Mouse (Mus musculus): ENCODE results near the gene Lrrfip1.

GRCm38 (mm10) chr1:90972911-90973573, 25.5 kb upstream of the Lrrfip1 start:
- TF ChIP-seq GATA1 (IDR thresholded peaks at IDR 0.05; ENCODE audit: borderline replicate concordance, low read length) (no peak), FLI1 (IDR thresholded peaks at IDR 0.05; ENCODE audit: low read length) (no peak)

All from megakaryocyte, embryonic 14.5 days (primary cell).